Mouse (Mus musculus) heart, embryonic 13.5 days (tissue): ENCODE measurements around the gene Tshz2. TPM values are rescaled to one million over a fixed set of nuclear protein-coding genes. Genes with fewer than 3 reads are reported as not detected.
A peak's percentile ranks its signal among the peaks of the same experiment; 100 is the strongest.

ENCODE experiments used
- ATAC-seq: fragments of 200-750 bp; cut with Nextera tagmentation; 2 replicates; pipeline ENCODE4 v1.8.0; 2017; ENCODE audit warnings: moderate TSS enrichment; ENCODE audit not compliant: insufficient number of reproducible peaks, low FRiP score, low TSS enrichment; ENCODE audit errors: extremely low read depth
- H3K27ac ChIP-seq: fragments of 300-500 bp; sonication (generic); replicated peaks from 2 replicates; pipeline ENCODE4 v1.5.1; 2015; ENCODE audit warnings: moderate library complexity, mild to moderate bottlenecking, inconsistent platforms
- H3K27me3 ChIP-seq: fragments of 300-500 bp; sonication (generic); replicated peaks from 2 replicates; pipeline ENCODE4 v1.6.1; 2015; ENCODE audit warnings: mild to moderate bottlenecking, inconsistent platforms
- H3K36me3 ChIP-seq: fragments of 300-500 bp; sonication (generic); 2 replicates; pipeline ENCODE4 v1.6.1; 2015; ENCODE audit warnings: mild to moderate bottlenecking, inconsistent platforms
- H3K4me1 ChIP-seq: fragments of 300-500 bp; sonication (generic); 2 replicates; pipeline ENCODE4 v1.6.1; 2015; ENCODE audit warnings: inconsistent platforms
- H3K4me2 ChIP-seq: fragments of 300-500 bp; sonication (generic); 2 replicates; pipeline ENCODE4 v1.6.1; 2015; ENCODE audit warnings: inconsistent platforms, mild to moderate bottlenecking, moderate library complexity
- H3K4me3 ChIP-seq: fragments of 300-500 bp; sonication (generic); 2 replicates; pipeline ENCODE4 v1.5.1; 2015; ENCODE audit warnings: moderate library complexity, mild to moderate bottlenecking, inconsistent platforms
- H3K9ac ChIP-seq: fragments of 300-500 bp; sonication (generic); 2 replicates; pipeline ENCODE4 v1.6.1; 2015; ENCODE audit warnings: inconsistent platforms, mild to moderate bottlenecking, moderate library complexity
- H3K9me3 ChIP-seq: fragments of 300-500 bp; sonication (generic); 2 replicates; pipeline ENCODE4 v1.6.1; 2016; ENCODE audit warnings: inconsistent platforms
- WGBS: fragments of 180-500 bp; shearing (Covaris S2); methylation state at CpG from one replicate; pipeline ENCODE4 v1.1.7; 2015; ENCODE audit warnings: mixed read lengths; 5-methylcytosine and 5-hydroxymethylcytosine counted together
- polyA plus RNA-seq: library from polyadenylated mRNA; unstranded; fragments of >200 nt; fragmentation: Nextera tagmentation; extraction: Ambion mirVana; gene quantifications from 2 replicates; pipeline ENCODE4 v1.2.1, GENCODE M21; 2015

Gene Tshz2
- polyA plus RNA-seq, 1 experiment from 2014 or later: 4.1 TPM

DNA sequence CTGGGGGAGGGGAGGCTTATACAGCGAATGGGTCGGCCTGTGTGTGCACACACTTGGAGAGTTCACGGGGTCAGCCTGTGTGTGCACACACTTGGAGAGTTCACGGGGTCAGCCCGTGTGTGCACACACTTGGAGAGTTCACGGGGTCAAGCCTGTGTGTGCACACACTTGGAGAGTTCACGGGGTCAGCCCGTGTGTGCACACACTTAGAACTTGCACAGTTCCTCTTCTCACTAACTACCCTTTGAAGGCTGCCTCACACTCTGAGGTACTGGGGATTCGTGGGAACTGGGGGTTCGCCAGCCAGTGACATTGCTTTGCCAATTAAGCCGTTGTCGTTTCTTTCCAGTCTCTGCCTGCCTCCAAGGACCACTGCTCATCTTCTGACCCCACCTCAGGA, 422.1 kb downstream of the Tshz2 start:
- no peak for ATAC-seq
- H3K4me1 ChIP-seq: no peaks in the 10 kb centered on the region
- H3K9me3 ChIP-seq: 0 out of 2 replicates have a peak, but pooled peaks cover under 1% of the 10 kb centered on the region
- H3K36me3 ChIP-seq: no peaks in the 10 kb centered on the region
- H3K4me2 ChIP-seq: no peak overlapping the region
- H3K27me3 ChIP-seq: no peaks in the 10 kb centered on the region
- WGBS: 73% methylated on average over 12 of the region's 12 CpGs
- no peak overlapping the region for H3K9ac ChIP-seq
- H3K27ac ChIP-seq: no peak overlapping the region
- no peak overlapping the region for H3K4me3 ChIP-seq

DNA sequence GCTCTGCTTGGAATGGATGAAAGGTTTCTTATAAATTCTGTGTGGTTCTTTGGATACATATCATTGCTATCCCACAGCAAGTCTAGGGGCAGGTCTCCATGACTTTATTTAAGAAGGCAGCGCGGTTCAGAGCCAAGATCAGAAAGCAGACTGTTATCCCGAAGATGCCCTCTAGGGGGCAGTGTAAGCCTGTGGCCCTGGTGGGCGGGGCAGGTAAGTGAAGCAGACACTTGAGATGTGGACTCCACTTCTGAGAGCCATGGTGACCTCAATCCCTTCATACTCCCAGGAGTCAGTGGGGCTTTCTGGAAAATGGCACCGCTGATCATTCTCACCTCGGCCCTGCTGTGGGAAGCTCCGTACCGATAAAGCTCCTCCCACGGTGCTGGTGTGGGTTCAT, 422.6 kb downstream of the Tshz2 start:
- H3K9ac ChIP-seq: no peak overlapping the region
- peak overlapping the region; percentile 29; the same call in 1 of the 2 replicates for H3K4me2 ChIP-seq
- H3K9me3 ChIP-seq: peaks cover 5% of the 10 kb centered on the region; the same call in 1 of the 2 replicates
- H3K36me3 ChIP-seq: no peaks in the 10 kb centered on the region
- H3K4me3 ChIP-seq: no peak overlapping the region
- H3K27me3 ChIP-seq: no peaks in the 10 kb centered on the region
- WGBS: 26% methylated on average over 9 of the region's 9 CpGs
- no peak for ATAC-seq
- H3K27ac ChIP-seq: no peak overlapping the region
- no peaks in the 10 kb centered on the region for H3K4me1 ChIP-seq

DNA sequence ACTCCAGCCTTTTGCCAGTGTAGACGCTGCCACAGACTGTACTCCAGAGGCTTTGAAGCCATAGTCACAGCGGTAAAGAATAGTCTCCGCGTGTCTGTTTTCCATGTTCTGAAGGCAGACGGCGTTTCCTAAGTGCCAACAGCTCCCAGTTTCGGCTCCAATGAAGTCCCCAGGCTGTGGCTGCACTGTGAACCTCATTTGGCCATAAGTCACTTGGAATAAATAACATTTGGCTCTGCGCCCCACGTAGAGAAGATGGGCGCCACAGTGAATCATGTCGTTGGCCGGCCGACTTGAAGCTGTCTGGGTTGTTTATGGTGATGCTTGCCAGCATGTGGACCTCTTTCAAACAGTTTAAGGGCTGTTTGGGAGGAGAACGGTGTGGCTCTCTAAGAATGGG, 426.0 kb downstream of the Tshz2 start:
- no peaks in the 10 kb centered on the region for H3K27me3 ChIP-seq
- no peak overlapping the region for H3K9ac ChIP-seq
- H3K4me1 ChIP-seq: no peaks in the 10 kb centered on the region
- ATAC-seq: no peak
- H3K4me2 ChIP-seq: no peak overlapping the region
- WGBS: 87% methylated on average over 14 of the region's 14 CpGs
- no peaks in the 10 kb centered on the region for H3K36me3 ChIP-seq
- H3K27ac ChIP-seq: no peak overlapping the region
- peaks cover 6% of the 10 kb centered on the region; the same call in 1 of the 2 replicates for H3K9me3 ChIP-seq
- H3K4me3 ChIP-seq: no peak overlapping the region

DNA sequence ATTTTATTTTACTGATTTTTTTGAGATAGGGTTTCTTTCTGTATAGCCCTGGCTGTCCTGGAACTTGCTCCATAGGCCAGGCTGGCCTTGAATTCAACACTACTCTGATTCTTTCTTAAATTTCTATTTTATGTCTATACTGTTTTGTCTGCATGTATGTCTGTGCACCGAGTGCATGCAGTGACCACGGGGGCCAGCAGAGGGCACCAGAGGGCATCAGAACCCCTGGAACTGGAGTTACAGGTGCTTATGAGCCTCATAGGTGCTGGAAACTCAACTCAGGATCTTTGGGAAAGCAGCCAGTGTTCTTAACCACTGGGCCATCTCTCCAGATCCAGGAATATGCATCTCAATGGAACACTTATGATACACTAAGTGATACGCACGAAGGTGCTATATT, 427.3 kb downstream of the Tshz2 start:
- Histone ChIP-seq H3K9ac (no peak overlapping the region), H3K4me3 (no peak overlapping the region), H3K9me3 (peaks cover 6% of the 10 kb centered on the region; the same call in 1 of the 2 replicates), H3K27ac (no peak overlapping the region), H3K4me1 (no peaks in the 10 kb centered on the region), H3K27me3 (no peaks in the 10 kb centered on the region), H3K4me2 (no peak overlapping the region), H3K36me3 (no peaks in the 10 kb centered on the region)
- WGBS: 57% methylated on average over 4 of the region's 4 CpGs
- ATAC-seq: no peak

DNA sequence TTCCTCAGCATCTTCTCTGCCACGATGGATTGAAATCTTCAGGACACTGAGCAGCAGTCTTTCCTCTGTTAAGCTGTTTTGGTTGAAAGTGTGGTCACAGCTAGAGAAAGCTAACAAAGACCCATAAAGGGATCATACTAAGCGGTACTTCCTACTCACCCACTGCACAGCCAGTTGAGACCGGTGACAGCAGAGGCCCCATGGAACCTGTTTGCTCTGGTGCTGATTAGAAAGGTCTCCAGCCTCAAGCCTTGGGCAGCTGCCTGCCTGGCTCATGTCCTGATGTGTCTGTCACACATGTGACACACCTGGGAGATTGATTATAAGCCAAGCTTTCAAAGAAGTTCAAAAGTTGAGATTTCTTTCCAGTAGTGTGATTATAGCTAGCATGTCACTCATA, 429.6 kb downstream of the Tshz2 start:
- H3K36me3 ChIP-seq: no peaks in the 10 kb centered on the region
- H3K27ac ChIP-seq: no peak overlapping the region
- no peak overlapping the region for H3K9ac ChIP-seq
- ATAC-seq: no peak
- peaks cover 6% of the 10 kb centered on the region for H3K9me3 ChIP-seq
- H3K4me2 ChIP-seq: no peak overlapping the region
- H3K4me1 ChIP-seq: no peaks in the 10 kb centered on the region
- H3K4me3 ChIP-seq: no peak overlapping the region
- no peaks in the 10 kb centered on the region for H3K27me3 ChIP-seq
- WGBS: 84% methylated on average over 3 of the region's 3 CpGs

DNA sequence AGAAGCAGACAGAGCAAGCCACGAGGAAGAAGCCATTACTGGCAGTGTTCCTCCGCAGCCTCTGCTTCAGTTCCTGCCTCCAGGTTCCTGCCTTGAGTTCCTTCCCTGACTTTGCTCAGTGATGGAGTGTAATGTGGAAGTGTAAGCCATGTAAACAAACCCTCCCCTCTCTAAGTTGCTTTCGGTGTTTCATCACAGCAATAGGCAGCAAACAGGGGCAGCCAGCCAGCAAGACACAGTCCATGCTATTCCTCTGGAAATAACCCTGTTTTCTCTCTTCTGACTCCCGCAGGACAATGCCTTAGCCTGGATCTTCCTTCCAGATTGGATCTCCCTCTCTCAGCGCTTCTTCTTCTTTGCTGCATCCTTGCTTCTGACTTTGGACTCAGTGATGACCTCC, 437.2 kb downstream of the Tshz2 start:
- WGBS: 74% methylated on average over 5 of the region's 5 CpGs
- H3K4me3 ChIP-seq: no peak overlapping the region
- no peaks in the 10 kb centered on the region; the same call in none of the 2 replicates for H3K9me3 ChIP-seq
- H3K27me3 ChIP-seq: no peaks in the 10 kb centered on the region; the same call in 1 of the 2 replicates
- no peak overlapping the region for H3K4me2 ChIP-seq
- H3K9ac ChIP-seq: no peak overlapping the region
- H3K36me3 ChIP-seq: no peaks in the 10 kb centered on the region
- no peaks in the 10 kb centered on the region for H3K4me1 ChIP-seq
- no peak for ATAC-seq
- H3K27ac ChIP-seq: no peak overlapping the region

DNA sequence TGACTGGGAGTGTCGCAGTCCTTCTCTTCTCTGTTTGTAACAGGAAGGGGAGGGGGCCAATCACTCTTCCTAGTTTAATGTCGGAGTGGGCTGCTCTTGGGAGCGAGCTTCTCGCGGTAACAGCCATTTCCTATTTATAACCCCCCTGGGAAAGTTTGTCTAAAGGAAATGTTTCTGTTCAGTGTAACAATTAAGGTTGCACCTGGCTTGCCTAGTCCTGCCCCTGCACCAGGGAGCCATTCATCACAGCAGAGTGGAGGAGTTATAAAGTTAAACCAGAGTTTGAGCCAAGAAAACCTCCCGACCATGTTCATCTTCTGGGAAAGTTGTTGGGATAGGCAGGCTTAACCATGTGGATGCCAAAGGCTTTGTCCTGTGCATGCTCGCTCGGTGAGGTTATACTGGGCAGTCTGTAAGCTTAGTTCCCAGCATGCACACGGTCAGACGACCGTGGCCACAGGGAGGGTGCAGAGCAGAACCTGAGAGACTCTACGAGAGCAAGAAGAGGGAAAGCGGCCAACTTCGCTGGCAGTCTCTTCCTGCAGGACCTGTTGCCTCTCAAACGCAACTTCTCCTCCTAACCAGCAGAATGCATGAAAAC, 437.9 kb downstream of the Tshz2 start:
- Histone ChIP-seq H3K4me2 (peak overlapping the region; percentile 41), H3K4me1 (no peaks in the 10 kb centered on the region), H3K9ac (no peak overlapping the region), H3K27ac (no peak overlapping the region), H3K27me3 (no peaks in the 10 kb centered on the region; the same call in 1 of the 2 replicates), H3K4me3 (no peak overlapping the region; the same call in 1 of the 2 replicates), H3K36me3 (no peaks in the 10 kb centered on the region), H3K9me3 (no peaks in the 10 kb centered on the region; the same call in none of the 2 replicates)
- 39% methylated on average over 15 of the region's 15 CpGs for WGBS
- ATAC-seq: no peak

DNA sequence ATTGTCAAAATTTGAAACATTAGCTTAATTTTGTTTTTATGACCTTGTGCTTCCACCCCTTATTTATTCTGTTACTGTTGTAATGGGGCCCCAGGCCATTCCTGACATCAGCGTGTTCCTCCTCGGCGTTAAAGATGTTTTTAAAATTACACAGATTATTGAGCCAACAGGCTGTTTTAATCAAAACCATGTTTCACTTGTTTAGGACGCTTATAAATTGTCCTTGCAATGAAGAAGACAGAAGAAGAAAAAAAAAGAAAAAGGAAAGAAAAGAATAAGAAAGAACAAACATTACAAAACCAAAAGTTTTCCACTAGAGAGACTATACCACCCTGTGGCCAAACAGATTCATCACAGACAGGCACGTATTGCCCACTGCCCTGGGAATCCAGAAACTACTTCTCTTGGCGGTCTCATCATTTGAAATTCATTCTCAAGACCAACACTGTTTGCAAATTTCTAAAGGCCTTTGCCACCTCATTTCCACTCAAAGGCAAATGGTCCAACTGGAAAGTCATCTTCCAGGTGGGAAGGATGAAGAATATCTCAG, 444.2 kb downstream of the Tshz2 start:
- Histone ChIP-seq H3K4me2 (no peak overlapping the region), H3K4me3 (no peak overlapping the region), H3K36me3 (no peaks in the 10 kb centered on the region), H3K4me1 (no peaks in the 10 kb centered on the region), H3K9me3 (no peaks in the 10 kb centered on the region), H3K9ac (no peak overlapping the region), H3K27me3 (no peaks in the 10 kb centered on the region; the same call in 1 of the 2 replicates), H3K27ac (no peak overlapping the region)
- no peak for ATAC-seq
- 62% methylated on average over 6 of the region's 6 CpGs for WGBS

DNA sequence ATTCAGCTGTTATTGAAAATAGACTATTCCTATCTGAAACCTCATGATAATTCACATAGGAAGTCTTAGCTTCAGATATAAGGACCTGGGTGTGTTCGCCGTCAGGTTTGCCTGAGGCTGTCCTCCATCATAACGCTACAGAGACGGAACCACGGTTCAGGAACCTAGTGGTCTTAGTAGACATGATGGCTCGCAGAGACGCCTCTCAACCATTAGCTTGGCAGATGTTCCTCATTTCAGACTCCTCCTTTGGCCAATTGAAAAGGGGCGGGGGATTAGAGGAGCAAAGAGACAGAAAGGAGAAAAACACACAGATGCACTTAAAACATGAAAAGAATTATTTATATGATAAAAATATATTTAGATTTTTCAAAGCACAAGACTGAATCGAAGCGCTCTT, 445.2 kb downstream of the Tshz2 start:
- Histone ChIP-seq H3K27me3 (no peaks in the 10 kb centered on the region), H3K36me3 (no peaks in the 10 kb centered on the region), H3K27ac (no peak overlapping the region), H3K4me1 (no peaks in the 10 kb centered on the region), H3K9me3 (no peaks in the 10 kb centered on the region), H3K4me2 (no peak overlapping the region), H3K4me3 (no peak overlapping the region), H3K9ac (no peak overlapping the region)
- WGBS: 75% methylated on average over 10 of the region's 10 CpGs
- ATAC-seq: no peak

DNA sequence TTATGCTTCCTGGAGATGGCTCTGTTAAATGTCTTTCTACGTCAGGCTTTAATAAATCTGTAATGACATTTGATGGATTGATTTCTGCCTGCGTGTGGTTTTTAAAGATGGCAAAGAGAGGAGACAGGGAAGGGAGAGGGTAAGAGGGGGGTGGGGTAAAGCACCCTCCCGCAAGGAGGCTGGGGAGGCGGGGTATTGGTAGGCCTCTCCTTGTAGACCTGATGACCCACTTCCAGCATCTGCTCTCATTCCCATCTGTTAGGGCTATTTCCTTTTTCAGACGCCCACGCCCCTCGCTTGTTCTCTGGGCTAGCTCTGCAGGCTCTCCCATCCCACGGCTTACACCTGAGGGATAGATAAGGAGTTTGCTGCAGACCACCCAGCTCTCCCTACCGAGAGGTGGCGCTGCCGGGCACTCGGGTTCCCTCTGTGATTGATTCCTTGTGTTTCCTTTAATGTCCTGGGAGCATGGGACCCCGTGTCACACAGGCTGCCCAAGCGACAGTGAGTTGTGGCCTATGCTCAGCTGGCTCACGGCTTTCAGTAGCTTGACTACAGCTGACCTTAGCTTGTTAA, 445.7 kb downstream of the Tshz2 start:
- no peak overlapping the region for H3K4me3 ChIP-seq
- H3K27ac ChIP-seq: no peak overlapping the region
- WGBS: 41% methylated on average over 15 of the region's 15 CpGs
- H3K4me1 ChIP-seq: no peaks in the 10 kb centered on the region
- no peaks in the 10 kb centered on the region for H3K36me3 ChIP-seq
- H3K27me3 ChIP-seq: no peaks in the 10 kb centered on the region
- no peak overlapping the region for H3K9ac ChIP-seq
- no peak overlapping the region for H3K4me2 ChIP-seq
- no peaks in the 10 kb centered on the region for H3K9me3 ChIP-seq
- ATAC-seq: no peak

DNA sequence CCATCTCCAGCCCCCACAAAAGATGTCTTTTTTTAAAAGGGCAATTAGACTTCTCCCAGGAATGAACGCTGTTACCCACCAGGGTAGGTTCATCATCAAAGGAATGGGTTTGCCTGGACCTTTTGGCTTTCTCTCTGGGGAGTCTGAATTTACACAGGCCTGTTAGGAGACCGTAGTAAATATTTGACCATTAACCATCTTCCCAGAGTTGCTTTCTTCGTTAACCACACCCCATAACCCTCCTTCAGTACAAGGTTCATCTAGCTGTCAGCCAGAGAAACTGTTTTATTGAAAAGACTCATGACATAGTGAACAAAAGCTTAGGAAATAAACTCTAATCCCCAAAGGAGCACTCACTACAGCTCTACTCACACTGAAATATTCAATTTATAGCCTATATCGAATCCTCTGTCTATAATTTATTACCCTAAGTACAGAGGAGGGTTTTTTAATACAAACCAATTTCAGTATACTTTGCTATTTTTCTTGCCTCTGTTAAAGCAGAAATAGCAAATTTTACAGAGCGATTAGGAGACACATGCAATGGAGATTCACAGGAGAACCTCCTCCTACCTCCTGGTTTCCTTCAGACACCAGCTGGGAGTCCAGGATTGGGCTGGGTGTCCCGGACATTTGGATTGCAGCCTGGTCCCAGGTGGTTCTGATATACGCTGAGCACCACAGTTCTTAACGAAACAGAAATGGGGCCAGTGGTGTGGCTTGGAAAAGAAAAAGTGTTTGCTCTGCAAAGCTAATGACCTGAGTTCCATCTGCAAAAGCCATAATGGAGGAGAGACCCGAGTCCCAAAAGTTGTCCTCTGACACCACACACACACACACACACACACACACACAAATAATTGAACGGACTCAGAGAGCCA, 459.0 kb downstream of the Tshz2 start:
- no peak overlapping the region for H3K9ac ChIP-seq
- H3K9me3 ChIP-seq: no peaks in the 10 kb centered on the region
- H3K27ac ChIP-seq: no peak overlapping the region
- H3K4me2 ChIP-seq: no peak overlapping the region
- H3K27me3 ChIP-seq: no peaks in the 10 kb centered on the region
- H3K4me3 ChIP-seq: no peak overlapping the region
- WGBS: 76% methylated on average over 10 of the region's 10 CpGs
- no peak for ATAC-seq
- H3K36me3 ChIP-seq: no peaks in the 10 kb centered on the region
- no peaks in the 10 kb centered on the region for H3K4me1 ChIP-seq
